Mouse (Mus musculus): ENCODE results near the gene 2010003K11Rik. TPM values are rescaled to one million over a fixed set of nuclear protein-coding genes. Genes with fewer than 3 reads are reported as not detected.

Gene 2010003K11Rik
- polyA plus RNA-seq, 1 experiment from 2014 or later: 0.45 TPM

GRCm38 (mm10) chr19:4534646-4535045 is 36.3 kb upstream of the 2010003K11Rik start:
- Histone ChIP-seq H3K36me3 (ENCODE audit: control insufficient read depth, insufficient read depth) (no peaks in the 10 kb centered on the region), H3K27me3 (ENCODE audit: control insufficient read depth, insufficient read depth, low read depth, low read length) (no peaks in the 10 kb centered on the region), H3K4me3 (ENCODE audit: low read depth, low read length) (no peak overlapping the region), H3K9me3 (replicated peaks; ENCODE audit: control insufficient read depth, low read length) (no peaks in the 10 kb centered on the region), H3K4me2 (ENCODE audit: low read depth, low read length) (no peak overlapping the region), H3K4me1 (ENCODE audit: control insufficient read depth, low read depth, low read length) (no peaks in the 10 kb centered on the region), H3K27ac (ENCODE audit: low read length) (no peak overlapping the region), H3K9ac (ENCODE audit: low read depth, low read length) (no peak overlapping the region)
- ATAC-seq (ENCODE audit: low read depth): peak; percentile 35; the same call in 1 of the 2 replicates
- WGBS (ENCODE audit: insufficient replicate concordance): 66% methylated on average over 2 of the region's 2 CpGs

- no peak overlapping the region for H3K27ac ChIP-seq (ENCODE audit: low read length)
Measured at GRCm38 (mm10) chr19:4521426-4522050, 23.2 kb upstream of the 2010003K11Rik start.

DNA sequence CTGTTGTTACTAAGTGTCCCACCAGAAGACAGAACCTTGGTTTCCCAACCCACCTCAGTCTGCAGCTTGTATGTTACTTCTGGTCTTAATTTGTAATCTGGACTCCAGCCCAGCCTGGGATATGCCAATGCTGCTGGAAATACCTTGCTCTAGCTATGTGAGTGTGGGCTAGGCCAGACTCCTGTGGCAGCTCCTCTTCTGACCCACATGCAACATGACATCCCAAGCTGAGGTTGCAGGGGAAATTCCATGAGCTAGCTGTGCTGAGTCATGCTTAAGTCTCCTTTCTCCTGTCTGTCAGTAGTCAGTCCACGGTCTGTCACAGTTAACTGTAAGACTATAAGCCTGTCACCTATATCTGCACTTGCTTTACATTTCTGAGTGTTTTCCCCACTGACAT is 19.1 kb upstream of the 2010003K11Rik start:
- Histone ChIP-seq H3K4me3 (ENCODE audit: low read depth, low read length) (no peak overlapping the region), H3K36me3 (ENCODE audit: control insufficient read depth, insufficient read depth) (no peaks in the 10 kb centered on the region), H3K27me3 (ENCODE audit: control insufficient read depth, insufficient read depth, low read depth, low read length) (no peaks in the 10 kb centered on the region), H3K4me2 (ENCODE audit: low read depth, low read length) (no peak overlapping the region), H3K9ac (ENCODE audit: low read depth, low read length) (no peak overlapping the region), H3K9me3 (replicated peaks; ENCODE audit: control insufficient read depth, low read length) (no peaks in the 10 kb centered on the region), H3K27ac (ENCODE audit: low read length) (no peak overlapping the region), H3K4me1 (ENCODE audit: control insufficient read depth, low read depth, low read length) (no peaks in the 10 kb centered on the region; the same call in none of the 2 replicates)
- WGBS (ENCODE audit: insufficient replicate concordance): 42% methylated on average over 1 of the region's 1 CpGs
- no peak for ATAC-seq (ENCODE audit: low read depth)

More at GRCm38 (mm10) chr19:4521426-4522050, 23.2 kb upstream of the 2010003K11Rik start:
- Histone ChIP-seq H3K27me3 (ENCODE audit: control insufficient read depth, insufficient read depth, low read depth, low read length) (no peaks in the 10 kb centered on the region), H3K4me1 (ENCODE audit: control insufficient read depth, low read depth, low read length) (no peaks in the 10 kb centered on the region; the same call in 1 of the 2 replicates), H3K9ac (ENCODE audit: low read depth, low read length) (no peak overlapping the region), H3K4me3 (ENCODE audit: low read depth, low read length) (no peak overlapping the region), H3K36me3 (ENCODE audit: control insufficient read depth, insufficient read depth) (no peaks in the 10 kb centered on the region), H3K4me2 (ENCODE audit: low read depth, low read length) (no peak overlapping the region), H3K9me3 (replicated peaks; ENCODE audit: control insufficient read depth, low read length) (no peaks in the 10 kb centered on the region)
- 75% methylated on average over 3 of the region's 3 CpGs for WGBS (ENCODE audit: insufficient replicate concordance)
- ATAC-seq (ENCODE audit: low read depth): no peak

GRCm38 (mm10) chr19:4516288-4516687 is 17.9 kb upstream of the 2010003K11Rik start:
- no peak overlapping the region for H3K27ac ChIP-seq (ENCODE audit: low read length)
- no peak overlapping the region for H3K4me2 ChIP-seq (ENCODE audit: low read depth, low read length)
- WGBS (ENCODE audit: insufficient replicate concordance): 64% methylated on average over 2 of the region's 2 CpGs
- peaks cover 2% of the 10 kb centered on the region for H3K4me1 ChIP-seq (ENCODE audit: control insufficient read depth, low read depth, low read length)
- no peaks in the 10 kb centered on the region for H3K9me3 ChIP-seq (replicated peaks; ENCODE audit: control insufficient read depth, low read length)
- H3K27me3 ChIP-seq (ENCODE audit: control insufficient read depth, insufficient read depth, low read depth, low read length): no peaks in the 10 kb centered on the region
- H3K36me3 ChIP-seq (ENCODE audit: control insufficient read depth, insufficient read depth): no peaks in the 10 kb centered on the region
- no peak overlapping the region for H3K9ac ChIP-seq (ENCODE audit: low read depth, low read length)
- no peak overlapping the region for H3K4me3 ChIP-seq (ENCODE audit: low read depth, low read length)
- no peak for ATAC-seq (ENCODE audit: low read depth)

DNA sequence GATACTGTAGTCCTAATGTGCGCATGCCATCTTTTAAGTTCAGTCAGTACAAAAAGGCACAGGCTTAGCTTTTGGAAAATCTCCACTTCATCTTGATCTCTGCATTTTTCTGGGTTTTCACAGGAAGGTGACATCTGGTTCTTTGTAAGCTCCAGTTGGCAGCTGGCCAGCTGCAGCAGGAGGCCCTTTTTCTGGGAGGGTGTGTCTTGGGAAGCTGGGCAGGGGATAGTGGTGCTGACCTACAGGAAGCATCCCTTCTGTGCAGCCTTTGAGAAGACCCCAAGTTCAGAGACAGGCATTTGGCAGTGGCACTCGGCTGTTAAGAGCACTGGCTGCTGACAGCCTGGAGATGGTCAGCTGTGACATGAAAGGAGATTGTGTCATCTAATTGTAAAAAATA is 17.4 kb upstream of the 2010003K11Rik start:
- Histone ChIP-seq H3K27me3 (ENCODE audit: control insufficient read depth, insufficient read depth, low read depth, low read length) (no peaks in the 10 kb centered on the region; the same call in 1 of the 2 replicates), H3K27ac (ENCODE audit: low read length) (no peak overlapping the region), H3K4me1 (ENCODE audit: control insufficient read depth, low read depth, low read length) (peaks cover 8% of the 10 kb centered on the region), H3K9me3 (replicated peaks; ENCODE audit: control insufficient read depth, low read length) (no peaks in the 10 kb centered on the region), H3K9ac (ENCODE audit: low read depth, low read length) (no peak overlapping the region), H3K4me2 (ENCODE audit: low read depth, low read length) (no peak overlapping the region), H3K4me3 (ENCODE audit: low read depth, low read length) (no peak overlapping the region), H3K36me3 (ENCODE audit: control insufficient read depth, insufficient read depth) (no peaks in the 10 kb centered on the region)
- ATAC-seq (ENCODE audit: low read depth): no peak
- WGBS (ENCODE audit: insufficient replicate concordance): 62% methylated on average over 2 of the region's 2 CpGs

- ATAC-seq (ENCODE audit: low read depth): no peak
- Histone ChIP-seq H3K4me1 (ENCODE audit: control insufficient read depth, low read depth, low read length) (peaks cover 16% of the 10 kb centered on the region), H3K4me2 (ENCODE audit: low read depth, low read length) (no peak overlapping the region), H3K36me3 (ENCODE audit: control insufficient read depth, insufficient read depth) (no peaks in the 10 kb centered on the region), H3K27me3 (ENCODE audit: control insufficient read depth, insufficient read depth, low read depth, low read length) (no peaks in the 10 kb centered on the region; the same call in 1 of the 2 replicates), H3K9ac (ENCODE audit: low read depth, low read length) (no peak overlapping the region; the same call in 1 of the 2 replicates), H3K4me3 (ENCODE audit: low read depth, low read length) (no peak overlapping the region), H3K9me3 (replicated peaks; ENCODE audit: control insufficient read depth, low read length) (no peaks in the 10 kb centered on the region), H3K27ac (ENCODE audit: low read length) (no peak overlapping the region)
- WGBS (ENCODE audit: insufficient replicate concordance): 58% methylated on average over 4 of the region's 4 CpGs
Measured at GRCm38 (mm10) chr19:4513236-4513858, 15.0 kb upstream of the 2010003K11Rik start.

DNA sequence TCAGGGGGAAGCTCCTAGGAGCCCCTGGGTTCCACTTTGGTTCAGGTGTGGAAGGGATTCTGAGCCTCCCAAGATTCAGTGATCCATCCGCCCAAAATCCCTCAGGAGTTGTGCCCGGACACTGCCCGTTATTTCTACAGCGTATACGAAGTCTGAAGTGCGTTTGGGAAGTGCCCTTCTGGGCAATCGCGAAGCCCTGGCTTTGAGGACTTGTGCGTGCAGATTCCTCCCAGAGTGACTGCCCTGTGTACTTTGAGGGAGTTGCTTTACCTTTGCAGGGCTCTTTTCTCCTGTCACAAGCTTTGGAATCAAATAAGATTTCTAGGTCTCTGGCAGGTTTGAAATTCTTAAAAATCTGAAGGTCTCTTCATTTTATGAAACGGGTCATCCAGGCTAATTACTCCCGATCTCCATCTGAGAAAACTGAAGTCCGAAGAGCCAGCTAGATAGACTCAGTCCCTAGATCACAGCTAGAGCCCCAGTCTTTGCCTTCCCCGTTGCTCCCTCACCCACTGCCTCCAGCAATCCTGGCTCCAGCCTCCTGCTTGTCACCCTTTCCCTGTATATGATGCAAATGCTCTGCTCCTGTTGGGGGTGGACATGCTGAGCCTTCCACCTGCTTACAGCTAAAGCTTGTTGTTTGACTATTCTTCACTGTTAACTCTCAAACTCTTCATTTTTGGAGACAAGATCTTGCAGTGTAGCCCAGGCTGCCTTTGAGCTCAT is 12.9 kb upstream of the 2010003K11Rik start:
- Histone ChIP-seq H3K9me3 (replicated peaks; ENCODE audit: control insufficient read depth, low read length) (no peaks in the 10 kb centered on the region), H3K4me1 (ENCODE audit: control insufficient read depth, low read depth, low read length) (peaks cover 16% of the 10 kb centered on the region), H3K36me3 (ENCODE audit: control insufficient read depth, insufficient read depth) (no peaks in the 10 kb centered on the region), H3K9ac (ENCODE audit: low read depth, low read length) (peak overlapping the region; percentile 85), H3K27me3 (ENCODE audit: control insufficient read depth, insufficient read depth, low read depth, low read length) (no peaks in the 10 kb centered on the region; the same call in 1 of the 2 replicates), H3K27ac (ENCODE audit: low read length) (peak overlapping the region; percentile 43), H3K4me2 (ENCODE audit: low read depth, low read length) (peak overlapping the region; percentile 94), H3K4me3 (ENCODE audit: low read depth, low read length) (peak overlapping the region; percentile 91)
- WGBS (ENCODE audit: insufficient replicate concordance): 9% methylated on average over 13 of the region's 13 CpGs
- ATAC-seq (ENCODE audit: low read depth): no peak

GRCm38 (mm10) chr19:4509986-4510963 is 11.9 kb upstream of the 2010003K11Rik start, which contains the start of gene Pcx:
Gene Pcx, plus strand, starts transcription at chr19:4510472.
- peak within 1 kb of the TSS; percentile 91 for H3K4me3 ChIP-seq (ENCODE audit: low read depth, low read length)
- H3K27me3 ChIP-seq (ENCODE audit: control insufficient read depth, insufficient read depth, low read depth, low read length): no peaks in the 10 kb centered on the region; the same call in 1 of the 2 replicates
- no peaks in the 10 kb centered on the region for H3K36me3 ChIP-seq (ENCODE audit: control insufficient read depth, insufficient read depth)
- H3K27ac ChIP-seq (ENCODE audit: low read length): peak within 1 kb of the TSS; percentile 51
- H3K4me1 ChIP-seq (ENCODE audit: control insufficient read depth, low read depth, low read length): peaks cover 16% of the 10 kb centered on the region
- peak; percentile 97 for ATAC-seq (ENCODE audit: low read depth)
- H3K4me2 ChIP-seq (ENCODE audit: low read depth, low read length): peak within 1 kb of the TSS; percentile 98
- no peaks in the 10 kb centered on the region for H3K9me3 ChIP-seq (replicated peaks; ENCODE audit: control insufficient read depth, low read length)
- under 1% methylated on average over 81 of the region's 82 CpGs for WGBS (ENCODE audit: insufficient replicate concordance)
- H3K9ac ChIP-seq (ENCODE audit: low read depth, low read length): peak within 1 kb of the TSS; percentile 85
